In the genomic region with DNA sequence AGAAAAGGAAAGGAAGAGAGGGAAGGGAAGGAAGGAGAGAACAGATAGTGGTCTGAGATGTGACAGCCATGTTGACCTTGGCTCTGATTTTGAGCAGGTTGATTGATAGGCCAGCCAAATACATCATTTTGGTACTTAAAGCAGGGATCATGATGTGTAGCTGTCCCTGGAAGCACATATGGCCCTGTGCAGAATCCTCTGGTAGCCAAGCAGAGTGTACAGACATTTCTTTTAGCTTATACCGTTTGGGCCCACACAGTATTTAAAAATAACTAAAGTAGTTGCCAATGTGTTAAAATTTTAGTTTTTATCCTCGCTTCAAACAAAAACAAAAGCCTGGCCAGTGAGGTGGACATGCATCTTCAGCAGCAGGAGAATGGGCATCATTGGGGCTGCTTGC, we compare ENCODE assay signal across 17 mouse cellular contexts. TPM values are rescaled to one million over a fixed set of nuclear protein-coding genes. Genes with fewer than 3 reads are reported as not detected.
DNase-seq lines count a peak whose midpoint lies in the region.
"Had no signal": no experiment of that assay in that cellular context is flagged by ENCODE, and none has a peak within 500 bp of the region (broad histone marks: within the 10 kb centered on the region; RNA-seq: fewer than 3 reads in every experiment).

No protein-coding gene starts in this region.

- intact Hi-C loops in left cerebral cortex, postnatal 25 days (cut with DNase I) = no loop called here

- DNase-seq in adrenal gland, postnatal 10 days = peak; percentile 0
- DNase-seq in adrenal gland, postnatal 36 days = no peak
- DNase-seq in layer of hippocampus, adult 9-11 months = peak; percentile 54
- DNase-seq in layer of hippocampus, postnatal 10 days (ENCODE audit: low spot score in 2 of 2) = no peak
- DNase-seq in left cerebral cortex, postnatal 25 days (ENCODE audit: low spot score in 2 of 2) = peak; percentile 43 to 75
- no peak for DNase-seq in left cerebral cortex, adult 11 months (ENCODE audit: low spot score)
- peak; percentile 28 to 38 for DNase-seq in right cerebral cortex, adult 2 months (ENCODE audit: low spot score in 2 of 2)
- DNase-seq in right cerebral cortex, adult 18-20 months = no peak
- DNase-seq: adrenal gland, adult 8-10 months; cerebellum, adult 11-12 months; cerebellum, adult 8-10 months; cerebellum, postnatal 10 days; cerebellum, postnatal 36 days; gastrocnemius, postnatal 25 days; heart, adult 18-20 months; heart, postnatal 14 days; heart, postnatal 4 days had no signal

RNA-seq across cellular contexts. Expression of gene Iqgap2, which starts 17.5 kb away (rescaled TPM):
- total RNA-seq in adrenal gland, postnatal 10 days (2021) = 10 to 100 TPM; 63.8 to 81.7 TPM
- 100 to 1,000 TPM; 149 to 229 TPM for total RNA-seq in adrenal gland, postnatal 36 days (2021)
- total RNA-seq in layer of hippocampus, postnatal 10 days (2021) = 10 to 100 TPM; 29.0 to 31.0 TPM
- 10 to 100 TPM; 16.8 to 19.0 TPM for total RNA-seq in left cerebral cortex, postnatal 25 days (2021)

Comparison
In these comparisons a context has a peak if more than half of its experiments do, and no peak if none do; other contexts are left out.
1. DNase-seq: peak in adrenal gland, postnatal 10 days (single experiment), layer of hippocampus, adult 9-11 months (single experiment), left cerebral cortex, postnatal 25 days (2 of 2) and right cerebral cortex, adult 2 months (2 of 2); none in adrenal gland, postnatal 36 days (0 of 2), layer of hippocampus, postnatal 10 days (0 of 2), left cerebral cortex, adult 11 months (single experiment) and right cerebral cortex, adult 18-20 months (single experiment).